Mouse (Mus musculus) lung, embryonic 14.5 days (tissue): Measurements from ENCODE around the gene Tfe3. TPM values are rescaled to one million over a fixed set of nuclear protein-coding genes. Genes with fewer than 3 reads are reported as not detected.
A peak's percentile ranks its signal among the peaks of the same experiment; 100 is the strongest.

Experiments used
- ATAC-seq: fragments of 200-750 bp; cut with Nextera tagmentation; 2 replicates; pipeline ENCODE4 v1.8.0; 2017; ENCODE audit warnings: mild to moderate bottlenecking, moderate TSS enrichment, moderate library complexity; ENCODE audit not compliant: insufficient read depth
- DNase-seq: peaks from one replicate; pipeline ENCODE4 v3.0.0-alpha.2; 2015
- H3K27ac ChIP-seq: fragments of 300-500 bp; sonication (generic); 2 replicates; pipeline ENCODE4 v1.5.1; 2014; ENCODE audit warnings: low read depth, mild to moderate bottlenecking, moderate library complexity
- H3K27me3 ChIP-seq: fragments of 300-500 bp; sonication (generic); 2 replicates; pipeline ENCODE4 v1.6.1; 2014; ENCODE audit warnings: low read length, control low read depth; ENCODE audit not compliant: insufficient read depth
- H3K36me3 ChIP-seq: fragments of 300-500 bp; sonication (generic); 2 replicates; pipeline ENCODE4 v1.6.1; 2014; ENCODE audit warnings: control low read depth; ENCODE audit not compliant: insufficient read depth
- H3K4me1 ChIP-seq: fragments of 300-500 bp; sonication (generic); 2 replicates; pipeline ENCODE4 v1.6.1; 2014; ENCODE audit warnings: antibody characterized with exemption, control low read depth; ENCODE audit not compliant: insufficient read depth
- H3K4me2 ChIP-seq: fragments of 300-500 bp; sonication (generic); 2 replicates; pipeline ENCODE4 v1.6.1; 2014; ENCODE audit warnings: mild to moderate bottlenecking
- H3K4me3 ChIP-seq: fragments of 300-500 bp; sonication (generic); 2 replicates; pipeline ENCODE4 v1.5.1; 2014; ENCODE audit warnings: low read depth, low read length
- H3K9ac ChIP-seq: fragments of 300-500 bp; sonication (generic); 2 replicates; pipeline ENCODE4 v1.6.1; 2014
- H3K9me3 ChIP-seq: fragments of 300-500 bp; sonication (generic); 2 replicates; pipeline ENCODE4 v1.6.1; 2016; ENCODE audit warnings: low read depth, low read length, control low read depth
- CTCF ChIP-seq: IDR thresholded peaks from 2 replicates; pipeline ENCODE4 v1.5.1; 2016; ENCODE audit warnings: antibody characterized with exemption, low read depth
- WGBS: fragments of 180-500 bp; shearing (Covaris S2); extraction: QIAGEN DNeasy Blood & Tissue Kit; methylation state at CpG from one replicate; pipeline ENCODE4 v1.1.7; 2014; 5-methylcytosine and 5-hydroxymethylcytosine counted together
- microRNA counts: library from miRNA; unstranded; fragments of <30 nt; microRNA quantifications from one replicate; lab custom pipeline; 2016
- microRNA-seq: library from miRNA; unstranded; fragments of <30 nt; microRNA quantifications from one replicate; pipeline ENCODE4, GENCODE M21; 2016; ENCODE audit warnings: borderline number of aligned reads
- polyA plus RNA-seq: library from polyadenylated mRNA; unstranded; fragments of >200 nt; fragmentation: Nextera tagmentation; extraction: Ambion mirVana; gene quantifications from 2 replicates; pipeline ENCODE4 v1.2.1, GENCODE M21; 2014

The Tfe3 gene
- polyA plus RNA-seq, 1 experiment from 2014 or later: 22.5 TPM

DNA sequence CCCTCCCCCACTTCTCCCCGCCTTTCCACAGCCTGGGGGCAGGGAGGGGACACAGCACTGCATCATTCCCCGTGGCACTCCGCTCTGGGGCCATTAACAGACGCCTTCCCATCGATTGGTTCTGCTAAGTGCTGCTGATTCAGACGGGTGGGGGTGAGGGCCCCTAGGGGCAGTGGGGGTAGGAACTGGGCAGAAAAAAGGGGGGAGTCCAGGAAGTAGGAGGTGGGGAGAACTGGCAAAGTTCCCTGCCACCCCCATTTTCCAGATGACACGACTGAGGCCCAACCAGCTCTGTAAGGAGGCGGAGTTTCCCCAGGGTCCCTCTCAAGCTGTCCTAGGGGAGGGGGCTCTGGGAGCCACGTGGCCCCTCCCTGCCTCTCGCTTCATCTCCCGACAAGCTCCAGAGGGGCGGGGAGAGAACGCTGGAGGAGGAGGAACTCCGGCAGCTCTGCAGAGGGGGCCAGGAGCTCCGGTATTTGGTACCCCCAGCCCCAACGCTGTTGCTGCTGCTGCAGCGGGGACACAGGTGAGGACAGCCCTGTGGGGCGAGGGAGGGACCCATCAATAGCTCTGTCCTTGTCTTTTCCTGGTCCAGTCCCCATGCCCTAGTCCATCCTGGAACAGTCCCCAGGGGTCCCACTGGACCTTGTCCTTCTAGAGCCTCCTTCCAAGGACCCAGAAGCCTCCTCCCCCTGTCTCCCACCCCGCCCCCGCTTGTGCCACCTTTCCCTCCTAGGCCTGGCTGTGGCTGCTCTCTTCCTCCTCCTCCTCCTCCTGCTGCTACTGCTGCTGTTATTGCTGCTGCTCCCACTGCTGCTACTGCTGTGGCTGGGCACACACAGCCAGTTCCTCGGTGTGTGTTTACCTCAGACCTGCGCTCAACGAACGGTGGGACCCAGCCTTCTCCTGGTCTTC is 59.8 kb downstream of the Tfe3 start, which contains the start of gene Kcnd1:
Gene Kcnd1, plus strand, starts transcription at position 425 of the 915 bp plus-strand sequence.
- peak within 1 kb of the TSS; percentile 65 for H3K4me2 ChIP-seq
- H3K9ac ChIP-seq: peak within 1 kb of the TSS; percentile 42
- H3K36me3 ChIP-seq: peaks cover 10% of the 10 kb centered on the region; the same call in 1 of the 2 replicates
- H3K4me1 ChIP-seq: no peaks in the 10 kb centered on the region
- no peak for TF ChIP-seq CTCF
- no peaks in the 10 kb centered on the region for H3K27me3 ChIP-seq
- 10% methylated on average over 16 of the region's 24 CpGs for WGBS
- no peaks in the 10 kb centered on the region for H3K9me3 ChIP-seq
- DNase-seq: peak; percentile 67
- H3K4me3 ChIP-seq: peak within 1 kb of the TSS; percentile 39
- peak; percentile 83 for ATAC-seq
- no peak within 1 kb of the TSS for H3K27ac ChIP-seq

MicroRNA genes within 50 kb of the gene (microRNA counts, 519-probe panel; counts per million panel counts)
- 2,331 counts per million, percentile 37 among the panel's probes with 10 or more counts for microRNA mmu-miR-1198 (lab: Ali Mortazavi, UCI)

Small RNAs within 50 kb of the gene (microRNA-seq; reads per million reads assigned to microRNA genes)
- 38.3 reads per million, percentile 39 among the genes with 10 or more reads in this experiment for gene Mir1198

Other genes starting within 250 kb of the Tfe3 start
- 0.19 TPM in 1 of 2 replicates, not detected in the other for gene Foxp3, start 188.9 kb upstream of the Tfe3 start, polyA plus RNA-seq
- gene Ppp1r3f, start 188.3 kb upstream of the Tfe3 start, polyA plus RNA-seq: 1.4 and 1.5 TPM in 2 replicates
- 26.4 and 28.6 TPM in 2 replicates for gene Ccdc22, start 157.0 kb upstream of the Tfe3 start, polyA plus RNA-seq
- 0.05 TPM in 1 of 2 replicates, not detected in the other for gene Cacna1f, start 155.5 kb upstream of the Tfe3 start, polyA plus RNA-seq
- gene Syp, start 124.1 kb upstream of the Tfe3 start, polyA plus RNA-seq: 0.88 and 0.97 TPM in 2 replicates
- 8.3 and 8.6 TPM in 2 replicates for gene Prickle3, start 105.3 kb upstream of the Tfe3 start, polyA plus RNA-seq
- gene Plp2, start 91.2 kb upstream of the Tfe3 start, polyA plus RNA-seq: 185 and 188 TPM in 2 replicates
- 0.12 and 0.13 TPM in 2 replicates for gene Magix, start 81.3 kb upstream of the Tfe3 start, polyA plus RNA-seq
- 46.6 and 46.9 TPM in 2 replicates for gene Gpkow, start 65.4 kb upstream of the Tfe3 start, polyA plus RNA-seq
- gene Wdr45, start 48.2 kb upstream of the Tfe3 start, polyA plus RNA-seq: 32.1 and 32.8 TPM in 2 replicates
- 0.49 and 1.1 TPM in 2 replicates for gene Gm45208, start 40.3 kb upstream of the Tfe3 start, polyA plus RNA-seq
- gene Praf2, start 34.1 kb upstream of the Tfe3 start, polyA plus RNA-seq: 71.2 and 71.8 TPM in 2 replicates
- gene Ccdc120, start 11.7 kb upstream of the Tfe3 start, polyA plus RNA-seq: 22.7 and 25.3 TPM in 2 replicates
- 30.7 and 34.1 TPM in 2 replicates for gene Gripap1, start 27.2 kb downstream of the Tfe3 start, polyA plus RNA-seq
- 1.6 and 2.0 TPM in 2 replicates for gene Kcnd1, start 59.7 kb downstream of the Tfe3 start, polyA plus RNA-seq
- 29.9 and 31.7 TPM in 2 replicates for gene Otud5, start 78.8 kb downstream of the Tfe3 start, polyA plus RNA-seq
- 6.6 and 6.9 TPM in 2 replicates for gene Pim2, start 115.7 kb downstream of the Tfe3 start, polyA plus RNA-seq
- 13.7 and 15.3 TPM in 2 replicates for gene Slc35a2, start 121.5 kb downstream of the Tfe3 start, polyA plus RNA-seq
- gene Pqbp1, start 136.7 kb downstream of the Tfe3 start, polyA plus RNA-seq: 96.0 and 101 TPM in 2 replicates
- gene Timm17b, start 136.8 kb downstream of the Tfe3 start, polyA plus RNA-seq: 160 and 174 TPM in 2 replicates
- not detected in 2 replicates for gene Gm10491, start 145.3 kb downstream of the Tfe3 start, polyA plus RNA-seq
- not detected in 2 replicates for gene Gm10490, start 147.0 kb downstream of the Tfe3 start, polyA plus RNA-seq
- 0.66 and 0.76 TPM in 2 replicates for gene Pcsk1n, start 157.3 kb downstream of the Tfe3 start, polyA plus RNA-seq
- not detected in 2 replicates for gene Eras, start 166.0 kb downstream of the Tfe3 start, polyA plus RNA-seq
- gene Hdac6, start 185.3 kb downstream of the Tfe3 start, polyA plus RNA-seq: 23.7 and 29.1 TPM in 2 replicates
- 1.1 and 1.6 TPM in 2 replicates for gene Gata1, start 215.5 kb downstream of the Tfe3 start, polyA plus RNA-seq